Mouse (Mus musculus) activated CD4-positive, CD25-positive, alpha-beta regulatory T cell, adult 9 weeks (primary cell): ENCODE data around the gene Thap2. TPM values are rescaled to one million over a fixed set of nuclear protein-coding genes. Genes with fewer than 3 reads are reported as not detected.

ENCODE experiments used
- polyA plus RNA-seq: library from polyadenylated mRNA; unstranded; fragments of 100-300 nt; shearing (Covaris generic); gene quantifications from one replicate; pipeline ENCODE4 v1.2.1, GENCODE M21; 2017

The Thap2 gene
- 15.4 TPM for polyA plus RNA-seq

GRCm38 (mm10) chr10:115384221-115385017, at the start of gene Thap2, which contains the start of gene Zfc3h1:
Gene Thap2 (minus strand): TSS chr10:115384443.
Gene Zfc3h1 (plus strand): TSS chr10:115384959.

GRCm38 (mm10) chr10:115361840-115362622, 22.2 kb downstream of the Thap2 start, which contains the start of gene Tmem19:
Gene Tmem19 (minus strand): TSS chr10:115362501.

Other genes starting within 250 kb of the Thap2 start
- gene Tph2, start 199.4 kb downstream of the Thap2 start, polyA plus RNA-seq: not detected
- gene Tbc1d15, start 133.0 kb downstream of the Thap2 start, polyA plus RNA-seq: 115 TPM
- gene Rab21, start 68.8 kb downstream of the Thap2 start, polyA plus RNA-seq: 4.1 TPM
- 49.2 TPM for gene Tmem19, start 21.9 kb downstream of the Thap2 start, polyA plus RNA-seq
- gene Zfc3h1, start 516 bp upstream of the Thap2 start, polyA plus RNA-seq: 30.2 TPM
- not detected for gene A930009A15Rik, start 185.5 kb upstream of the Thap2 start, polyA plus RNA-seq
- gene Lgr5, start 203.3 kb upstream of the Thap2 start, polyA plus RNA-seq: 0.06 TPM